Mouse (Mus musculus) adrenal gland, adult (tissue): ENCODE results near the gene Dnaaf1.

ENCODE experiments used
- DNase-seq, 2 experiments: peaks; one replicate each; pipeline ENCODE4 v3.0.0; 2022 to 2023; ENCODE audit warnings: low spot score in 1 of 2; ENCODE audit not compliant: inconsistent age in 2 of 2

Gene Dnaaf1

DNA sequence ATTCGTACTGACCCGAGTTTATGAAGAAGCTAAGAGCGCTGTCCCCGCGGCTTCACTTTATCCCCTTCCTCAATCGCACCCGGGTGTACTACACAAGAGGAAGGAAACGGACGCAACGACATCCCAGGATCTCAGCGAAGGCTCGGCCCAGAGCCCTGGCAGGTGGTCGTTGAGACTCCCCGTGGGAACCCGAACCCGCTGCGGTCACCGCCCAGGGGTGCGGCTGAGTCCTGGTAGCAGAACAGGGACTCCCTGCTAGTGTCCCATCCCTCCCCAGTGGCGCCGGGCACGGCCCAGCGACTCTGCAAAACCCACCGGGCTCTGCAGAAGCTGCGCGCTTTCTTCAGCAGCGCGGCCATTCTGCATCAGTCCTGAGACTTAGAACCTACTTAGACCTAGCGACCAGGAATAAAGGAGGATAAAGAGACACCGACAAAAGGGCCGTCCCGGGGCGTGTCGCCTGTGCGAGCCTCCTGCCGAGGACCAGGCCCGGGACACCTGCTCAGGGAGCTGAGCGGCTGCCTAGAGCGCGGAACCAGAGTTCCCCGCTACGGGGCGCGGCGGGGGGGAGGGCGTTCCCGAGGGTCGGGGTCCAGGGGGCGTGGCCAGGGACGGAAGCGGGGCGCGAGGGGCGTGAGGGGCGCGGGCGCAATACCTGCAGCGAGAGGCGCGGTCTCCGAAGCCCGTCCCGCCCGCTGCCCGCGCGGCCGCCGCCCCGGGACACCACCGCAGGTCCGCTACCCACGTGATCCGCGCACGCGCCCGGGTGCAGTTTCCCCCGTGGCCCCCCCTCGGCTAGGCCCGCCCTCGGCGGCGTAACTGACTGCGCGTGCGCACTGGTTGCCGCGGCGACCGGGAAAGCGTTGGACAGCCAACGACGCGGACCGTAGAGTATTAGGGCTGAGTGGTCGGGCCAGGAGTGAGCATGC lies at the start of gene Dnaaf1, which contains the start of gene Hsdl1:
Dnaaf1 (plus strand) TSS at position 799 of the 929 bp plus-strand sequence.
Hsdl1 (minus strand) TSS at position 747 of the 929 bp plus-strand sequence.
- DNase-seq: peak; percentile 97 to 99

DNA sequence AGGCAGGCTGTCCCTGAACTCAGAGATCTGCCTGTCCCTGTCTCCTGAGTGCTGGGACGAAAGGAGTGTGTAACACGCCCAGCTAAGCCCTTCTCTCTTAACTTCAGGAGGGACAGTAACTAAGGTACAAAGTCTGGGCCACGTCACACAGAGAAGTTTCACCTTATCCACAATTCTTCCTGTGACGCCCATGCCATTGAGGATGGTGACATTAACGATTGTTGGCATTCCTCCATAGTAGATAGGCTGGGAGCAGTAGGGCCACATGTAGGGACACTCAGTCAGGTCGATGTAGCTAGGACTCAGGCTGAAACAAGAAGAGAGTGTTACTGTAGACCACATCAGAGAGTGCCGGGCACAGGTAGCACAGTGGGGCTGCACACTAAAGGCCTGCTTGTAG lies 46.3 kb upstream of the Dnaaf1 start:
- DNase-seq: no peak

DNA sequence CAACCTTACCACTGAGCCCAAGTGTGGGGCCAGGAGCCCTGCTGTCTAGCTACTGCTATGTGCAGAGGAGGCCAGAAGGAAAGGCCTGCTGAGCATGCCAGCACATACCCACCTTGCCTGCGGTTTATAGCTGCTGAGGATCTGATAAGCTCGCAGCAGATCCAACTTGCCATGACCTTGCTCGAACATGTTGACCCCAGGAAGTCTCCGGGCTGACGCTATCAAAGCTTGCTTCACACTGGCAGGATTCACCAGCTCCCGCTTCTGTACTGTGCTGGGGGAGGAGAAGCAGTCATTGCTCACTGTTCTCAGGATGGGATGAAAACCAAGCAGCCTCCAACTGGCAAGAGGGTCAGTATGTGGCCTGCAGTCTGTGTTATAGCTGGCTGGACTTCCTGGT lies 44.1 kb upstream of the Dnaaf1 start:
- peak; percentile 49 to 72 for DNase-seq

DNA sequence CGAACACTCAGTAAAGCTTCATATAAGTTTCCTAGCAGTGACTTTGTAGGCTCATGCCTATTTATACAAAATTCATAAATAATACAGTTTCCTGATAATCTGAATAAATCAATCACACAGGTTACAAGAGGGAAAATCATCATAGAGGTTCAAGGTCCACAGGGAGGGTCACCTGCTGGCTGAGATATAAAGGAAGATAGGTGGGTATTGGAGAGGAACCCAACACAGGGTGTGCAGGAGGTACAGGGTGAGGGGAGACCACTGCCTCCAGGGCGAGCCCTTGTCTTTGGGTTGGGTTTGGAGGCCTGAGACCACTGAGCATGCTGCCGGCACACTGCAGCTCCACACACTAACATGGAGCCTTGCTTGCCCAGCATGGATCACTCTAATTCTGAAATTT lies 43.6 kb upstream of the Dnaaf1 start:
- DNase-seq: no peak

DNA sequence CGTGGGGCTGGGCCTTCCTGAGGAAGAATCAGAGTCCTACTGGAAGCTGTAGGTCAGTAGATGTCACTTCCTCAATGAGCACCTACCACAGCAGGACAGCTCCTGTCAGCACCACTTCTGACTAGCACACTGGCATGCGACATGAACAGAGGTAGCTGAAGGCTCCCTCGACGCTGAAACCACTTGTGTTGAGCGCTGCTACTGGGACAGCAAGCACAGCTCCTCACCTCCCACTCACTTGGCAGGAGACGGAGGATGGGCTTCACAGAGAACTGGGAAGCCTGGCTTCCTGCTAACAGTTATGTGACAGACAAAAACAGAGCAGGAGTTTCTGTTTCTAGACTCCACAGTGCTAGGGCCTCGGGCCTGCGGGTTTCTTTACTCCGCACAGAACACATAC lies 43.1 kb upstream of the Dnaaf1 start:
- no peak for DNase-seq

DNA sequence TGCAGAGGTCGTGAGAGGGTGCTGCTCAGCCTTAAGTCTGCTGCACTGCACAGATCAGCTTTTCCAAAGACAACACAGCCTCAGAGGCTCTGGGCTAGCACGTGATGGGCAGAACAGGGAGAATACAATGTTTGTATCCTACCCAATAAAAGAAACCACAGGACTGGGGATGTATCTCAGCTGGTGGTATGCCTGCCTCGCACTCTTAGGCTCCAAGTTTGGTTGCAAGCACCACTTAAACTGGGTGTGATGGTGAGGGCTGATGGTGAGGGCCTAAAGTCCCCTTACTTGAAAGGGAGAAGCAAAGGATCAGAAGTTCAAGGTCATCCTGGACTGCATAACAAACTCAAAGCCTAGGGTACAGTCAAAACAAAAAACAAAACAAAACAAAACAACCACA lies 30.4 kb upstream of the Dnaaf1 start:
- no peak for DNase-seq

DNA sequence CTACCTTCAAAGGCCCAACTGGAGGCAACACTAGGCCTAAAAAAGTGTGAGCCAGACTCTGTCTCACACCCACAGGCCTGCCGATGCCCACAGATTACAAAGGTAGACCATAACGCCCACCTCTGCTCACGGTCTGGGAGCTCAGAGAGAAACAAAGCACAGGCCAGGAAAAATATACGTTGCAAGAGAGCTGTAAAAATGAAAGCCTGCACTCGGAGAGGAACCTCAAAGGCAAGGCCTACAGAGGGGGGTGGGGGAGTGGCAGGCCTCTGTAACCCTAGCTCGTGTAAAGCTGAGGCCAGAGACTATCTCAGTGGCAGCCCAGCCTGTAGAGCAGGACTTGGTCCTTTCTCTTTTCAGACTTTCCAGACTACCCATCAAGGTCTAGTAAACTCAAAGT lies 29.9 kb upstream of the Dnaaf1 start:
- no peak for DNase-seq

DNA sequence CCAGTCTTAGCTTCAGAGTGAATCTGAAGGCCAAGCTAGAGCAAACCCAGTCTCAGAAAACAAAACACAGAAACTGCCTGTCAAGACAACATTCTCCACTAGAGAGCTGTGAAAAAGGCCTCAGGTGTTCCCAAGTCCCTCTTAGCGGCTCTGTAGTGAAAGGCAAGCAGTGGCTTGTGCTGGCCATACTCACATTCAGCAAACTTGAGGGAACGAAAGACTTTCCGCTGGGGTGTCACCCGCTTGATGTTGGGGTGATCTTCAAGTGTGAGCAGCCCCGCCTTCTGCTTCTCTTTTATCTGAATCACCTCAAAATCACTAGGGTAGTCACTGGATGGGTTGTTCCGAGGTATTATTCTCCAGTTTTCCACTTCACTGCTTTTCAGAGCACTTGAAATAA lies 29.2 kb upstream of the Dnaaf1 start:
- no peak for DNase-seq

DNA sequence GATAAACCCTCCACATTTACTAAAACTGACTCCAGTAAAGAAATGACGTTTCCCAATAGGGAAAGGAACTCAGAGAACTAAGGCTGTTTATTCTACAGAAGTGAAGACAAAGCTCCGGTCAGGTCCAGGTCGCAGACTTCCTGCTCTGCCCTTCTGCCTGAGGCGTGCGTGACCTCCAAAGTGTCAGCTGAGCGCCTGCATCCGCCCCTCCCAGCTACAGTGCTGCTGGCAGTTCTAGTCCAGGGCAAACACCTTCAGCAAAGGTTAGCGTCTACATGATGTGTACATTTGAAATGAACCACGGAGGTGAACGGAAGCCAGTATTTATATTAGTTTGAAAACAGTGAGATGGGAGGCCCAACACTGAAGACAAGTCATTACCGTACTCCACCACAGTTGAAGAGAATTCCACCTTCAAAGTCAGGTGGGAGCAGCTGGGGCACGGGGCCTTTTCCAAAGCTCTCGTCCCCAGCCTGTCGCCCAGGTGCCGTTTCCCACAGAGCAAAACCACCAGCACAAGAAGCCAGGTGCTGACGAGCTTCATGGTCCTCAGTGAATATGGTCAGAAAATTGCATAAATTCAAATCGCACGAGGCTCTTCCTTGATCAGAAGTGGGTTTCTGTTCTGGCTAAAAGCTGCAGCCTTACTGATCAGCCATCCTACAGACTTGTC lies 27.9 kb upstream of the Dnaaf1 start:
- DNase-seq: no peak

DNA sequence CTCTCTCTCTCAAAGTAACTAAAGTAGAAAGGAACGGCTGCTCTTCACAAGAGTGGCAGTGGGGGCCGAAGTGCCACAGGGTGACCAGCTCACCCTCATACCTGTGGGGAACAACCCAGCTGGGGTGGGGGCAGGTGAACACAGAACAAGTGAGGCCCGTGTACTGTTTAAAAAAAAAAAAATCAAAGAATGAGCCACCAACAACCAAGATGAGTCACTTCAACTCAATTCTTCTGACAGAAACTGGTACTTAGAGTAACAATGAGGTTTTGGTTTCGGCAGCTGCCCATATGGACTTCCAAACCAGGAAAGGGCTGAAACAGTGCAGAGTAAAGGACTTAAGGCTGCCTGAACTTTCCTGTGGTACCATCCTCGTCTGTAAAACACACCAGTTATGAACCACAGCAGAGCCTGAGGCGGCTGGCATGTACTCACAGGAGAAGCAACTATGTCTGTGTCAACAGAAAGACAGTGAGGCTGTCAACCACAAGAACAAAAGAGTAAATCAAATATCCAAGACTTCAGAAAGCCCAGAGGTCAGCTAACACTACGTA lies 26.4 kb upstream of the Dnaaf1 start:
- DNase-seq: peak in 1 of 2 experiments; percentile 51

DNA sequence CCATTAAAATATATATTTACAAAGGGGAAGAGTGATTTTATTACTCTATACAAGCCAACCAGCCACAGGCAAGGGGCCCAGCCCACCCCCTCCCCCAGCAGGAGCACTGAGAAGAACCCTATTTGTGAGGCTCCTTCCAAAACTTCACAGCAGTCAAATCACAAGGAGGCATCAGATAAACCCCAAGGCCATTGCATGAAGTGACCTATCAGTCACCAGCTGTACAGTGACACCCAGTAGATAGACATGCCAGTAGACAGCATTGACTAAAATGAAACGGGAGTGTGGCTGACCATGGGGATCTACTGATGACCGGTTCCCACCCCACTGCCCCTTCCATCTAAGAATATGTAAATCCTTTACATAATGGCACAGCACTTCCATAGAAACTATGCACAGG lies 22.1 kb upstream of the Dnaaf1 start:
- DNase-seq: peak in 1 of 2 experiments; percentile 57

DNA sequence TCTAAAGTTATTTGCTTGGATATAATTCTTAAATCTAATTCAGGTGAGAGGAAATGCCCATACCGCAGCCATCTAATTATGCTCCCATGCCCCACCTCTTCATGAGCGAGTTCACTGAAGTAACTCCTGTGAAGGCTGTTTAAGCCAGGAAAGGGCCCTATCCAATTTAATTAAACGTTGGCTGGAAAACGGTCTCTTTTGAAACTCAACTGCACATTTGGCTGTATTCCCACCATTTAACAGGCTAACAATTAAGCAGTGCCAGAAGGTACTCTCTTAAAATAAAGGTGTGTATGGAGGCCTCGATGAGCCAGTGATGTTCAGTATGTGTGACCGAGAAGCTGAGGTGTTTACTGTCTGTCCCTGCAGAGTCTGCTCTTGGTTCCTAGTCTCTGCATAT lies 19.2 kb upstream of the Dnaaf1 start:
- DNase-seq: no peak

DNA sequence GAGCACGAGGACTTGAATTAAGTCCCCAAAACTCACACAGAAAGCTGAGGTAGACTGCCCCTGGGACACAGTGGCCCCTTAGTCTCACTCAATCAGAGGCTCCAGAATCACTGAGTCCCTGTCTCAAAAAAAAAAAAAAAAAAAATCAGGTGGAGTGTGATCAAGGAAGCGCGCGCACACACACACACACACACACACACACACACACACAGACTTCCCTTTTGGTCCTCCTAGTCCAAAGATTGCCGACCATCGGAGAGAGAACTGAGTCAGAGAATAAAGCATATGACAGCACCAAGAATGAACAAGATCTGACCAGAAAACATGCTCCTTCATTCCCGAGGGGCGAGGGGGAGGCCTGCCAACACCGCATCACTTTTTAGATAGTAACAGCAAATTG lies 17.9 kb upstream of the Dnaaf1 start:
- no peak for DNase-seq

DNA sequence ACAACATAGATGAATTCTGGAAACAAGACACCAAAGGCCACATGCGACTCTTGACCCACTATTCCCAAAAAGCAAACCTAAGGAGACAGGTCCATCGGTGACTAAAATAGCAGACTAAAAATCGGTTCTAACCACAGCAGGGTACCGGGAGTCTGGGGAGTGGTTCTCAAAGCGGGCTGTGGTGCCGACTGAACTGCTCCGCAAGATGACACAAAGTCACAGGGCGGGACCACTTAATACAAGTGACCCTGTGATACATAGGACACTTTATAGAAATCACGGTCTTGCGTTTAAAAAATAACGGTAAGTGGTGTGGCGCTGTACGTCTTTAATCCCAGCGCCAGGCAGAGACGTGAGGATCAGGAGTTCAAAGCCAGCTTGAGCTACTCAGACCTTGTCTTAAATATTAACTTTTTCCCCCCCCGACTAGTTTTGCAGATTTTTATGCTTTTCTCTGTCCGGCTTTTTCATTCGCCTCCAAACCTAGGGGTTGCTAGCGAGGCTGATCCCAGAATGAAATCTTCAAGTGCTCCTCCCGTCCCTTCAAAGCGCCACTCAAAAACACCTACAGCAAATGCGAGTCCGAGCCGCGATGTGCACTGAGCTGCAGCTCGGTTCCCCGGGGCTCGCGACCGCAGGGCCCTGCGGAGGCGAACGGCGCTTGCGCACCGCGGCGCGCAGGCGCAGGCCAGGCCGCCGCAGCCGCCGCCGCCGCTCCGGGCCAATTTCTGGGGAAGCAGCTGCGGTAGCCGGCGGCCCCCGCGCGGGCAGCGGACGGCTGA lies 17.0 kb upstream of the Dnaaf1 start:
- DNase-seq: peak in 1 of 2 experiments; percentile 65

DNA sequence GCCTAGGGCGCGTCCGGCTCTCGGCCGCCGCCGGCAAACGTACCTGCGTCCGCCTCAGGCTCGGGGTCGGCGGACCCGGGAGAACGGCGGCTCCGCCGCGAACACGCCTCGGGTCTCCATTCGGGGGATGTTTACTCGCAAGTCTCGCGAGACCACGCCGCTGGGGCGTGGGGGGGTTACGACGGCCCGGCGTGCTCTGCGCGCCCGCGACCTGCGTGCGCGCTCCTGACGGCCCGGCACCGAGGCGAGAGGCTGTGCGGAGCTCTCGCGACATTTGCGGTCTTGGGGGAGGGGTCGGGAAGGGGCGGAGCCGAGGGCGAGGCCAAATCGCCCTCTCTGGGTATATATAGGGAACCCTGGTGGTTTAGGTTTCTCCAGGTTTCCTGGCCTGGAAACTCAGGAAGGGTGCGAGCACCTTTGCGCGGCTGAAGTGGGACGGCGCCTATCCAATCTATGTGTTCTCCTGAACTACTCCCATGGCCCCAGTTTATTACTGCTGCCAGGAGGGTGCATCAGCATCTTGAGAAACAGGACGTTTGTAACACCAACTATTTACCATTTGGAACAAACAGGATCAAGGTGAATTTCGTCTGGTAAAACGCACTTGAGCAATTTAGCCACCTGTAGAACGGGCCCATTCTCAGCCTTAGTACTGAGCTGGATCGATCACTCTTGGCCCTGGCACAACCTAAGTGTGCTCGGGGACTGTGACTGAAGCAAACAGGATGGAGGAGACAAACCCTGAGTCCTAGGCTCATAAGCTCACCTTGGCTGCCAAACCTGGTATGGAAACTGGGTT lies 16.2 kb upstream of the Dnaaf1 start, which contains the start of gene Mbtps1:
Mbtps1 (minus strand) TSS at position 133 of the 799 bp plus-strand sequence.
- DNase-seq: peak; percentile 99 to 100

DNA sequence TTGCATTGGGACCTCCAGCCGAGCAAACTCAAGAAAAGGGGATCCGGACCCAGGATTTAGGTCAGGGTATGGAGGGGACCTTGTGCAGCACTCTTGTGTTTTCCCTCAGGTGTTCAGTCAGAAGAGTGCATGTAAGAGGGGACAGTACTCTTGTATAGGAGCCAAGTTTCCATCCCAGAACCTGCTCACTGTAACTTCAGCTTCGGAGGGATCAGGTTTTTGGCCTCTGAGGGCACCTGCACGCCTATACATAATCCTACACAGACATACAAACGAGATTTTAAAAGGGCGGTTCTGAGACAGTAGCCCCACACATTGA lies 15.7 kb upstream of the Dnaaf1 start:
- no peak for DNase-seq

DNA sequence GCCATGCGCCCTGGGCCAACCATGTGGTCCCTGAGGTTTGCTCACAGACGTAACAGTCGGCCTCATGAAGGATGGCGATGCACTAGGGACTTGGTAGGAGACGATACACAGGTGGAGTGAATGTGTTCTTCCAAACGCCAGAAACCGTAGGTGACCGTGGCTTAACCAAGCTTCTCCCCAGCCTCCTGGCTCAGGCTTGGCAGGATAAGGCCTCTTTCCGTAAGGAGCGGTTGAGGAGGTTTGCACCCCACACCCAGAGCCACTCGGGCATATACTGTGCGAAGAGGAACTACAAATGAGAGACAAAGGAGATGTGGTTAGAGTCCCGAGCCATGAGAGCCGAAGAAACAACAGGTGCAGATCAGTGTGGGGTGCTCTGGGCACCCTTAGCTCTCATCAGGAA lies 11.2 kb upstream of the Dnaaf1 start:
- no peak for DNase-seq

DNA sequence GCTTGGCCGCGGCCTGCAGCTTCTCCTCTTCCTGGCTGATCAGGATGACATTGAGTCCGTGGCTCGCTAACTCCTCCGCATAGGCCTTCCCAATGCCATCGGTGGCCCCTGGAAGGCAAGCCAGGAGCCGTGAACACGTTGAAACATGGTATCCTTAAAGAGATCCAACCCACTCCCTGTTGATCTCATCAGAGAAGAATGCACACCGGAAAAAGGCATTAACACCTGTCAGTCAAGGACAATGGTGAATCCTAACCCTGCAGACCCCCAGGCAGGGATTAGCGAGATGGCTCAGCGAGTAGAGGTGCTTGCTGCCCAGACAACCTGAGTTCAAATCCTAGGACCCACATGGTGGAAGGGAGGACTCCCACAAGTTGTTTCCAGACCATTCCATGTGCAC lies 8.7 kb upstream of the Dnaaf1 start:
- no peak for DNase-seq

DNA sequence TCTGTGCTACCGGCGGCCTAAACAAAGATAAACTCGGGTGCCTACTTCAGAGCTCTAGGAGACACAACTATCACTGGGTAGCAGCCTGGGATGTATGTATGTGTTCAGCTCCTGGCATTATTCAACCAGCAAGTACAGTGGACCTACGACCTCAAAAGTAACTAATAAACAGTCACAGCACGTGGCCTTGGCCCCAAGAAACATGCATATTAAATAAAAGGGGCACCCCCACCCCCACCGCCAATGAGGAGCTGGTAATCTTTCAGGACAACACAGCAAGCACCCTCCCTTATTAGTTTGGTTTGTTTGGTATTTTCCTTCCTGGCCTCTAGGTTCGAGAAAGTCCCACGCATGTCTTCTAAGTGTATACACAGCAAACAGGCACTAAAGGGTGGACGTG lies 6.8 kb upstream of the Dnaaf1 start:
- DNase-seq: no peak

DNA sequence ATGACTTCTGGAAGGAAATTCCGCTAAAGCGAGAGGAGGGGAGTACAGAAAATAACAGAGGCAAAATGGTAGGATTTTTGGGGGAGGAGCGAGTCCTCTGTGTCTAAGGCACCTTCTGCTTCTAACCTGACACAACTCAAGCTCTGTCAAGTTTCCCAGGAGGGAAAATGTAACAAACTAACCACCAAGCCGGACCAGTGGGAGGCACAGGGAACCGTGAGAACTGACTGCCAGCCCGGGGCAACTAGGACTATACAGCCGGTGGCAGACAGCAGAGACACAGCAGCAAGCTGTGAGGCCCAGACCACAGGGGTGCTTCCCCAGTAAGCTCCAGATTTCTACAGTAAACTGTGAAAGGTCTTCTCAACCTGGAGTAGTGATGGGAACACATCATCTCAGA lies 6.1 kb upstream of the Dnaaf1 start:
- no peak for DNase-seq
